Mouse (Mus musculus) retina, adult 2 months (tissue): ENCODE results near the gene Psmd8.

ENCODE experiments used
- DNase-seq: peaks from one replicate; pipeline ENCODE4 v3.0.0-alpha.2; 2012; ENCODE audit warnings: low read depth, low spot score

The Psmd8 gene

DNA sequence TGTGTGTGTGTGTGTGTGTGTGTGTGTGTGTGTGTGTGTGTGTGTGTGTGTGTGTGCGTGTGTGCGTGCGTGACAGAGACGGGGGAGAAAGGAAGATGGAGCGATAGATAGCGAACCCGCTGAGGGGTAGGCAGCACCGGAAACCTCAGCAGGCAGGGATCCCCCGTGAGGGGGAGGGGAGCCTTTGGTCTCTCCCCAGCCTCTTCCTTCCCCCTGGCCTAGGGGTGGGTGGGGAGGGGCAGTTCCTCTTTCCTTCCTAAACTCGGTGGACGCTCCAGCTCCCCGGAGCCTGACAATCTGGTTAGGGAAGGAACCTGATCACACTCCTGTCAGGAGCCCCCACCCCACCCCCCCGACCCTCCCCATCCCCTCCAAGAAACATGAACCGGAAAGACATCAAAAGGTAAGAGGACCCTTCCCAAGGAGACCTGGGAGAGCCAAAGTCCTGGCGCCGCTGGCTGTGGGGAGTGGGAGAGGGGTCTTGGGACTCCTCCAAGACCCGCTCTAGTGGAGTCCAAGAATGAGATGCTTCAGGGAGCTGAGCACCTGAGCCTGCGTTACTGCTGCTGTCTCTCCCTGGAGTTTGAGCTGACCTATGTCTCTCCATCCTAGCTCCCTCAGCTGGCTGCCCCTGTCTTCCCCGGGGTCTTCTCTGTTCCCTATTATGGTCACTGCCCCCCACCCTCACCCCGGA lies 45.7 kb downstream of the Psmd8 start, which contains the start of gene Rasgrp4:
Rasgrp4 (plus strand) TSS at position 159 of the 694 bp plus-strand sequence.
- DNase-seq, result no peak

GRCm38 (mm10) chr7:29134230-29134629 lies 46.3 kb downstream of the Psmd8 start:
- no peak for DNase-seq

DNA sequence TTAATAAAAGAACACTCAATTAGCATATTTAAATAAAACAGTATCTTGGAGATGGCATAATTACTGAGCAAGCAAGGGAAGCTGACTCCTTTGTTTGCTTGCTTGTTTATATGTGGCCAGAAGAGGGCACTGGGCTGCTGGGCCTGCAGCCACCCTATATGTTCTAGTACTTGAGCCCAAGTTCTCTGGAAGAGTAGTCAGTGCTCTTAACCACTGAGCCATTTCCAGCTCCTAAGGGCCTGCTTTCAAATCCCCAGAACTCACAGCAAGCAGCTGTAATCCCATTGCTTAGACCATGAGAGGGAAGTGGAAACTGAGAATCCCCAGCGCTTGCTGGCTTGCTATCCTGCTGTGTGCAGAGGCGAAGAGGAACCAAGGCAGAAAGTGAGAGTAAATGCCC lies 51.8 kb downstream of the Psmd8 start:
- no peak for DNase-seq

DNA sequence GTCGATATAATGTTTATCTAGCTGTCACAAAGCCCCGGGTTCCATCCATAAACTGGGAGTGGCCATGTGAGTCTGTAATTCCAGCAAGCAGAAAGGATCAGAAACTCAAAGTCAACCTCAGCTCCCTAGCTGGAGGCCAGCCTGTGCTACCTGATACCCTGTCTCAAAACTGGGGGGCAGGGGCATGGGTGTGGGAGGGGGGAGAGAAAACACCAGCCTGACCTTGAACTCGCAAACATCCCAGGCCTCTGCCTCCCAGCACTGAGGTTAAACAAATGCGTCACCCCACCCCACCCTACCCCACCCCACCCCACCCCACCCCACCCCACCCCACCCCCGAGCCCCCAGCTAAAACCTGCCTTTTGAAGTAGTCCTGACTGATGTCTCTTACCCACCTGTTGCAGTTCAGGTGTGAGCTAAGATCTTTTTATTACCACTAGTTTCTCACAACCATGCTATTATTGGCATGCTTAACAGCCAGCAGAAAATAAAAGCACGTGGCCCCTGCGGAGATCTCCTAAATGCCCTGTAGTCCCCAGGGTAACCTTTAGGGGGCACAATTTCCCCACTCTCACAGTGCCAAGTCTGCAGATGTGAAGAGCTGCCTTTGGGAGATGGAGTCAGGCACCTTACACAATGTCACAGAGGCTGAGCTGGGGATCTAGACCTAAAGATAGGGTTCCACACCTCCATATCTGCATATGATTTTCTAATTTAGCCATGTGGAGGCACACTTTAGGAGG lies 54.2 kb downstream of the Psmd8 start:
- DNase-seq, result peak; percentile 30

DNA sequence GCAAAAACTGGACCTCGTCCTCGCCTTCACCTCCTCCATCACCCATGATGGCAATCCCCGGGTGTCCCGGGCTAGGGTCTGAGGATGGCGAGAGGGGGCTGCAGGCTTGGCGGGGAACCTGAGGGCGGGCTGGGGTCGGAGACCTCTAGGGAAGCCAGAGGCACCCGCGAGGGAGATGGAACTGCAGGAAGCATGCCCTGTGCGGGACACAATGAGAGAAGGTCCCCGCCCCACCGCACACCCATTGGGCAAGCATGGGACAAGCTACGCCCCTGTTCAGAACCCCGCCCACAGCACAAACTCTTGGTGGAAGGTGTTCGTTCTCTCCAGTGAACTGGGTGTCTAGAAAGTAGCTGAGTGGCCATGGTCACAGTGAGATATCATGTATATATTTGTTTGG lies 55.5 kb downstream of the Psmd8 start, which contains the start of gene Ryr1:
Ryr1 (minus strand) TSS at position 210 of the 400 bp plus-strand sequence.
- no peak for DNase-seq
